Mouse (Mus musculus) embryonic facial prominence, embryonic 11.5 days (tissue): ENCODE measurements around the gene Gtf3c4. TPM values are rescaled to one million over a fixed set of nuclear protein-coding genes. Genes with fewer than 3 reads are reported as not detected.
A peak's percentile ranks its signal among the peaks of the same experiment; 100 is the strongest.

Experiments used
- ATAC-seq: fragments of 200-750 bp; cut with Nextera tagmentation; replicated peaks from 2 replicates; pipeline ENCODE4 v1.8.0; 2017; ENCODE audit warnings: low read depth; ENCODE audit not compliant: insufficient number of reproducible peaks, low FRiP score, low TSS enrichment
- DNase-seq: peaks from one replicate; pipeline ENCODE4 v3.0.0-alpha.2; 2015; ENCODE audit warnings: low spot score
- H3K27ac ChIP-seq: fragments of 300-500 bp; sonication (generic); replicated peaks from 2 replicates; pipeline ENCODE4 v1.5.1; 2014; ENCODE audit warnings: mild to moderate bottlenecking, low read depth, low read length, control low read depth
- H3K27me3 ChIP-seq: fragments of 300-500 bp; sonication (generic); 2 replicates; pipeline ENCODE4 v1.6.1; 2014; ENCODE audit warnings: mild to moderate bottlenecking, low read length, moderate library complexity, mixed read lengths; ENCODE audit not compliant: control insufficient read depth, insufficient read depth
- H3K36me3 ChIP-seq: fragments of 300-500 bp; sonication (generic); replicated peaks from 2 replicates; pipeline ENCODE4 v1.6.1; 2014; ENCODE audit warnings: low read depth, mild to moderate bottlenecking, low read length, moderate library complexity, mixed read lengths; ENCODE audit not compliant: control insufficient read depth, insufficient read depth
- H3K4me1 ChIP-seq: fragments of 300-500 bp; sonication (generic); 2 replicates; pipeline ENCODE4 v1.6.1; 2014; ENCODE audit warnings: low read length, mixed read lengths; ENCODE audit not compliant: control insufficient read depth, insufficient read depth
- H3K4me2 ChIP-seq: fragments of 300-500 bp; sonication (generic); 2 replicates; pipeline ENCODE4 v1.6.1; 2014; ENCODE audit warnings: low read depth, mild to moderate bottlenecking, control low read depth, low read length, moderate library complexity
- H3K4me3 ChIP-seq: fragments of 300-500 bp; sonication (generic); 2 replicates; pipeline ENCODE4 v1.5.1; 2014; ENCODE audit warnings: low read depth, low read length, control low read depth
- H3K9ac ChIP-seq: fragments of 300-500 bp; sonication (generic); replicated peaks from 2 replicates; pipeline ENCODE4 v1.6.1; 2014; ENCODE audit warnings: mild to moderate bottlenecking, control low read depth, low read length
- H3K9me3 ChIP-seq: fragments of 300-500 bp; sonication (generic); replicated peaks from 2 replicates; pipeline ENCODE4 v1.6.1; 2016; ENCODE audit warnings: mild to moderate bottlenecking, low read length, inconsistent platforms, mixed read lengths; ENCODE audit not compliant: control insufficient read depth
- WGBS: fragments of 180-500 bp; shearing (Covaris S2); extraction: QIAGEN DNeasy Blood & Tissue Kit; methylation state at CpG from one replicate; pipeline ENCODE4 v1.1.7; 2014; 5-methylcytosine and 5-hydroxymethylcytosine counted together
- polyA plus RNA-seq: library from polyadenylated mRNA; unstranded; fragments of >200 nt; fragmentation: Nextera tagmentation; extraction: Ambion mirVana; gene quantifications from 2 replicates; pipeline ENCODE4 v1.2.1, GENCODE M21; 2014

Gtf3c4 gene
- 30.1 and 30.9 TPM in 2 replicates for polyA plus RNA-seq

DNA sequence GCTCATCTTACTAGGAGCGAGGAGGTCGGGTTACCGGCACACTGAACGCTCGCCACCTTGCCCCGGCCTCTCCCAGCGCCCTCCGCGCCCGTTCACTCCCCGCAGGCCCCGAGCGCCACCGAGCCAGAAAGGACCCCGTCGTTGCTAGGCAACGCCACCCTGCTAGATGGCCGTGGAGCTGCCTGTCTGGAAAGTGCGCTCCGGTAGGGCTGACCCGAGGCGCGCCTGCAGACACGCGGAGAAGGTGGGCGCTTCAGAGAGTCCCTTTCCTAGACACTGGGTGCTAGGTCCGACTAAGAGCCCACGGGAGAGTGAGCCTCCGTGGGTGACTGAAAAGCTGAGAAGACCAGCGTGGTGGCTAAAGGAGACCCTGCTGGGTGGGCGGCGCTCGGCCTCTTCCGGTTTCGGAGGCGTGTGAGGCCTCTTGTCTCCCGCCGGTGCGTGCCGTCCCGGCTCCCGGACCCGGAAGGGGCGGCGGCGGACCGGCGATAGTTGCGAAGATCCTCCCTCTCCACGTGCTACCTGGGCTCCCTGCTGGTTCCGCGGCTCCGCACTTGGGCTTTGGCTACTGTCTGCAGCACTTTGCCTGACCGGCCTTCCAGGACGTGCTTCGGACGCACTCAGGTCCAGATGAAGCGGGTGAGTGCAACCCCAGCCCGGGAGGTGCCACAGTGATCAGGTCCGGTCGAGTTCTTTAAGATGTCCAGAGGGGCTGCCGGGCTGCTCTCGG is at the start of gene Gtf3c4, which contains the start of gene Ddx31:
Gene Gtf3c4 (minus strand): TSS at position 139 of the 730 bp plus-strand sequence.
Gene Ddx31 (plus strand): TSS at position 185 of the 730 bp plus-strand sequence.
- WGBS = under 1% methylated on average over 58 of the region's 63 CpGs
- H3K27me3 ChIP-seq = no peaks in the 10 kb centered on the region

DNA sequence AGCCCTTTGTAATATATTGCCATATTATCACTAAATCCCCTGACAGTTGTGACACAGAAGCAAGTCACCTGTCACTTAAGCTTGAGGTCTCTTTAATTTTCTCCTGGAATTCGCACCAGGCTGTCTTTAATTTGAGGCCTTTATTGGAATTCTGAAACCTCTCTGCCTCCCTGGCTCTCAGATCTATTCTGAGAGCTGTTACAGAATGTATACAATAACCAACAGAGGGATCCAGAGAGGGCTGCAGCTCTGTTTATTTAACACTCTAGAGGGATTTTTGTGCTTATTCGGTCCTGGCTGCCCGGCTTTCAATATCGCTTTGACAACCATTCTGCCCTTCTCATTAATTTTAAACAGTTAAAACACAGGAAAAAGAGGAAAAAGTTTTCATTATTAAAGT is 44.8 kb upstream of the Gtf3c4 start:
- DNase-seq (no peak), ATAC-seq (no peak)
- Histone ChIP-seq H3K9me3 (no peaks in the 10 kb centered on the region), H3K4me2 (no peak overlapping the region), H3K9ac (no peak overlapping the region), H3K4me1 (no peaks in the 10 kb centered on the region), H3K4me3 (no peak overlapping the region), H3K27ac (no peak overlapping the region), H3K36me3 (no peaks in the 10 kb centered on the region; the same call in 1 of the 2 replicates), H3K27me3 (no peaks in the 10 kb centered on the region)
- WGBS = 78% methylated on average over 4 of the region's 4 CpGs

More for the DNA sequence above, at the start of gene Gtf3c4, which contains the start of gene Ddx31:
- ATAC-seq (peak; percentile 92), DNase-seq (peak; percentile 95)
- H3K27ac ChIP-seq = peak within 1 kb of the TSS; percentile 78
- H3K36me3 ChIP-seq = no peaks in the 10 kb centered on the region
- no peaks in the 10 kb centered on the region for H3K9me3 ChIP-seq
- peak within 1 kb of the TSS; percentile 76 for H3K4me2 ChIP-seq
- peak within 1 kb of the TSS; percentile 91 for H3K9ac ChIP-seq
- no peaks in the 10 kb centered on the region for H3K4me1 ChIP-seq
- peak within 1 kb of the TSS; percentile 99 for H3K4me3 ChIP-seq

DNA sequence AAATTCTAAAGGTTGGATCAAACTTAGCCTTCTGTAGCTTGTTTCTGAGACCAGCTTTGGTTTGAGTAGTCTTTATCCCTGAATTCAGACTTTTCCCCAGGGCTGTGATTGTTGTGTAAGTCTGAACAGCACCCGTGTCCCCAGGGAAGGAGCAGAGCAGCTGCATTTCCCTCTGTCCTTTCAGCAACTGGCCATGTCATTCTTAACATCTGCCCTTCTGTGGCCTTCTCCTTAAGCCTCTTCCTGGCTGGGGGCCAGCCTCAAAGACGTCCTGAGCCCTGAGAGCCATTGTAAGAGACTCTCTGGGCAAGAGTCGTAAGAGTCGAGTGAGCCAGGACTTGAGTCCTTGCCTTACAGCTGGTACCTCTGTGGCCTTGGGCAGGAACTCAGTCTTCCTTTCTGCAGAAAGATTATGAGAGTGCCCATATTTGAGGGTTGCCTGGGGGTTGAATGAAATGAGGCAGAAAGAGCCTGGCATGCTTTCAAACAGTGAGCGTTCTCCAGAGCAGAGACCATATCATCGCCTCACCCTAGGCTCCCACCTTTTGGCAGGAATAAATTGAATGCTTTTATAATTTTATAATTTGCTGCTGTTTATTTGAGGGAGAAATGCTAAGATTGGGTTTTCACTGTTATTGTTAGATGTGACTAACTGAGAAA is 42.8 kb upstream of the Gtf3c4 start:
- no peak for ATAC-seq
- Histone ChIP-seq H3K9me3 (no peaks in the 10 kb centered on the region), H3K36me3 (no peaks in the 10 kb centered on the region; the same call in 1 of the 2 replicates)

DNA sequence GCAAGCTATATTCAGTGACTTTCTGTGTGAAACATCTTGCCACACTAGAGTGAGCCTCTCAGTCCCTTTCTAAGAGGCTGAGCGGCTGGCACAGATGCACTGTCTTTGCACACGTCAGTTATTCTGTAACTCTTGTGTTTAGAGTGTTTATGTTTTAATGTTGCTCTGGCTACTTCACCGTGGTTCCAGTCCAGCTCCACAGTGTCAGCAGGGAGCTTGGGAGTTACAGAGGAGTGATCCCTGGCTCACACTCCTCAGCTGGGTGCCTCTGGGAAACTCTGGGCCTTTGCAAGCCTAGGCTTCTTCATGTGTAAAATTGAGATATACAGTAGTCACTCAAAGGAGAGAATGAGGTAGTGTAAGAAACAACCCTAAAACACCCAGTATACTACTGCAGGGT is 41.9 kb upstream of the Gtf3c4 start:
- WGBS = 93% methylated on average over 3 of the region's 3 CpGs
- no peaks in the 10 kb centered on the region for H3K4me1 ChIP-seq
- no peak overlapping the region for H3K4me3 ChIP-seq
- no peak overlapping the region for H3K4me2 ChIP-seq
- ATAC-seq (no peak), DNase-seq (no peak)
- H3K9ac ChIP-seq = no peak overlapping the region
- H3K9me3 ChIP-seq = no peaks in the 10 kb centered on the region
- no peaks in the 10 kb centered on the region; the same call in 1 of the 2 replicates for H3K36me3 ChIP-seq
- no peaks in the 10 kb centered on the region for H3K27me3 ChIP-seq
- H3K27ac ChIP-seq = no peak overlapping the region

More for the DNA sequence above, 42.8 kb upstream of the Gtf3c4 start:
- H3K4me3 ChIP-seq = no peak overlapping the region
- H3K27ac ChIP-seq = no peak overlapping the region
- no peaks in the 10 kb centered on the region for H3K4me1 ChIP-seq
- H3K27me3 ChIP-seq = no peaks in the 10 kb centered on the region
- 79% methylated on average over 6 of the region's 6 CpGs for WGBS
- no peak overlapping the region for H3K4me2 ChIP-seq
- no peak for DNase-seq
- H3K9ac ChIP-seq = no peak overlapping the region

DNA sequence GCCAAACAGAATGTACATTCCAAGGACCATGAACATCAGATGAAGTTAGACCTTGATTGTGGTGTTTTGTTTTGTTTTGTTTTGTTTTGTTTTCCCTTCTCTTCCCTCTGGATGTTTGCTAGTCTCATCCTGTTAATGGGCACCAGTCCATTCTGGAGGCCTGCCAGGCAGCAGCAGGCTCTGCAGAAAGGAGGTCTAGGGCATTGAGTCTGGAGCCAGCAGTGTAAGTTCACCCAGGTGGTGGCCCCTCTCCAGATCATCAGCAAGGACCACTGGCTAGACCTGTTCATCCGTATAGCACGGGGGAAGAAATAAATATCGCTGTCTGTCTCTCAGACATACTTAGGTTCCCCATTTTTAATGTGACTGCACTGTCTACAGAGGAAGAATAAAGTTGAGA is 41.1 kb upstream of the Gtf3c4 start:
- H3K9me3 ChIP-seq = no peaks in the 10 kb centered on the region
- 93% methylated on average over 3 of the region's 3 CpGs for WGBS
- DNase-seq (no peak), ATAC-seq (no peak)
- H3K9ac ChIP-seq = no peak overlapping the region
- H3K27me3 ChIP-seq = no peaks in the 10 kb centered on the region
- H3K4me1 ChIP-seq = no peaks in the 10 kb centered on the region
- no peak overlapping the region for H3K4me3 ChIP-seq
- H3K4me2 ChIP-seq = no peak overlapping the region
- no peak overlapping the region for H3K27ac ChIP-seq
- H3K36me3 ChIP-seq = no peaks in the 10 kb centered on the region; the same call in 1 of the 2 replicates

DNA sequence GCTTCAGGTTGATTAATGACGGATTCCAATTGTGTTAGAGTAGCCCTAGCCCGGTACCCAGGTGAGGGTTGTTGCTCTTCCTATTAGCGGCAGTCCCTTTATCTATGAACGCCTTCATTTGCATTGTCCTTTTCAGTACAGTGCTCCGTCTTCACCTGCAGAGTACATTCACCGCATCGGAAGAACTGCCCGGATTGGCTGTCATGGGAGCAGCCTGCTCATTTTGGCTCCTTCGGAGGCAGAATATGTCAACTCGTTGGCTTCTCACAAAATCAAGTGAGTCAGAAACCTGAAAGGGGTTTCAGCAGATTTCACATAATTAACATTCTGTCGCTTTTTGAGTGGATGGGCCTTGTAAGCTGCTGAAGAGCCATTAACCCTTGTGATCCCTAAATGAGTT is 35.4 kb upstream of the Gtf3c4 start:
- Histone ChIP-seq H3K27ac (no peak overlapping the region), H3K9me3 (no peaks in the 10 kb centered on the region), H3K4me1 (no peaks in the 10 kb centered on the region), H3K4me3 (no peak overlapping the region), H3K9ac (no peak overlapping the region), H3K4me2 (no peak overlapping the region), H3K27me3 (no peaks in the 10 kb centered on the region), H3K36me3 (peaks cover 2% of the 10 kb centered on the region; the same call in 1 of the 2 replicates)
- ATAC-seq (no peak), DNase-seq (no peak)
- WGBS = 86% methylated on average over 11 of the region's 11 CpGs

DNA sequence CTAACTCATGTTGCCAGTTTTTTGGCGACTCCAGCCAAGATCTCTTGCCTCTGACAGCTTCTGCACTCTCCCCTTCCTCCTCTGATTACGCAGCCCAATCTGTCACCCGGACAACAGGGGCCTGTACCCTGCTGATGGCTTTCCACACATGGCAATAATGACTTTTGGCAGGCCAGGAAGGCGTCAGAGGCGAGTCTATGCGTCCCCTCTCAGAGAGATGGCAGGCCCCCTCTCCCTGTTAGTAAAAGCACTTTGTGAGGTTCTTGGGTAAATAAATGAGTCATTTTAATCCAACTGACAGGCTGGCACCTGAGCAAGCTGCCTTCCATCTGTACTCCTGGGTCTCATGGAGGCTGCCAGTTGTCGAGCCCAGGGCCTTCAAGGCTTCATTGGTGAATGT is 27.3 kb upstream of the Gtf3c4 start:
- H3K9ac ChIP-seq = no peak overlapping the region
- 78% methylated on average over 7 of the region's 7 CpGs for WGBS
- H3K9me3 ChIP-seq = no peaks in the 10 kb centered on the region
- no peak overlapping the region for H3K27ac ChIP-seq
- DNase-seq = no peak
- H3K4me2 ChIP-seq = no peak overlapping the region
- ATAC-seq = no peak
- H3K4me1 ChIP-seq = no peaks in the 10 kb centered on the region
- no peaks in the 10 kb centered on the region for H3K27me3 ChIP-seq
- H3K4me3 ChIP-seq = no peak overlapping the region
- peaks cover 6% of the 10 kb centered on the region; the same call in 1 of the 2 replicates for H3K36me3 ChIP-seq

DNA sequence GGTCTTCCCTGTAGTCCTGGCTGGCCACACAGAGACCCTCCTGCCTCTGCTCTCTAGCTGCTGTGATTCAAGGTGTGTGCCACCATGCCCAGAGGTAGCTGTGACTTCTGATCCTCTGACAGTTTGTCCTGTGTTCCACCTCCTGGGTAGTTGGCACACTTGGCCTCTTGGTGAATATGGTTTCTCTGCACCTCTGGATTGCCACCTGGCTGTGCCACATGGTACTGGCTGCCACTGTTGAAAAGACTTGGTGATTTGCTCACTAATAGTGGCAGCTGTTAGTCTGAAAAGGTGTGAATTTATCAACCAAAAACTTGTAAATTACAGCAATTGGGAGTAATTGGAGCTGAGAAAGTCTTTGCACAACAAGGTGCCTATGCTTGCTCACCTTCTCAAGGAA is 23.7 kb upstream of the Gtf3c4 start:
- no peak overlapping the region for H3K4me3 ChIP-seq
- no peaks in the 10 kb centered on the region for H3K27me3 ChIP-seq
- H3K36me3 ChIP-seq = peaks cover 6% of the 10 kb centered on the region; the same call in 1 of the 2 replicates
- DNase-seq (no peak), ATAC-seq (no peak)
- H3K4me1 ChIP-seq = no peaks in the 10 kb centered on the region
- H3K27ac ChIP-seq = no peak overlapping the region
- H3K9me3 ChIP-seq = no peaks in the 10 kb centered on the region
- H3K9ac ChIP-seq = no peak overlapping the region
- no peak overlapping the region for H3K4me2 ChIP-seq
